Mouse (Mus musculus) T-cell, adult 2 months (primary cell): ENCODE measurements around the gene Slc45a3.
A peak's percentile ranks its signal among the peaks of the same experiment; 100 is the strongest.

ENCODE experiments used
- DNase-seq: peaks from one replicate; pipeline ENCODE4 v3.0.0; 2022; ENCODE audit warnings: low spot score

The Slc45a3 gene

DNA sequence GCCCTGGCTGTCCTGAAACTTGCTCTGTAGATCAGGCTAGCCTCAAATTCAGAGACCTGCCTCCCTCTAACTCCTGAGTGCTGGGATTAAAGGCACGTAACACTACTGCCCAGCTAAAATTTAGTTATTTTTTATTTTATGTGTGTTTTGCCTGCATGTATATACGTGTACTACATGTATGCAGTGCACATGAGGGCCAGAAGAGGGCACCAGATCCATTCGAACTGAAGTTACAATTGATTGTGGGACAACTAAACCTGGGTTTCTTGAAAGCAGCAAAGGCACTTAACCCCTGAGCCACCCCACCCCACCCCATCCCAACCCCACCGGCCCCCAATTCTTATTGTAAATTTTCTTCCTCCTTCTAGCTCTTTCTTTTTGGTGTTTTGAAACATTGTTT is 32.3 kb downstream of the Slc45a3 start:
- peak; percentile 68 for DNase-seq

DNA sequence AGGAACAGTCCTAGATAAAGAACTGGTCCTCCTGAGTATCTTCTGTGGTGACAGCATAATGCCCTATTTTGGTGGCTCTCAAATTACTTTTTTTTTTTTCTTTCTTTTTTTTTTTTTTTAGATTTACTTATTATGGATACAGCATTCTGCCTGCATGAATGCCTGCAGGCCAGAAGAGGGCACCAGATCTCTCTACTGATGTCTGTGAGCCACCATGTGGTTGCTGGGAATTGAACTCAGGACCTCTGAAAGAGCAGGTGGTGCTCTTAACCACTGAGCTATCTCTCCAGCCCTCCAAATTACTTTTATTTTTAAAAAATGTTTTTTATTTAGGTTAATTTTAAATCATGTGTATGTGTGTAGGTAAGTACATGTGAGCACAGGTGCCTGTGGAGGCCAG is 37.7 kb downstream of the Slc45a3 start:
- DNase-seq, result peak; percentile 38

DNA sequence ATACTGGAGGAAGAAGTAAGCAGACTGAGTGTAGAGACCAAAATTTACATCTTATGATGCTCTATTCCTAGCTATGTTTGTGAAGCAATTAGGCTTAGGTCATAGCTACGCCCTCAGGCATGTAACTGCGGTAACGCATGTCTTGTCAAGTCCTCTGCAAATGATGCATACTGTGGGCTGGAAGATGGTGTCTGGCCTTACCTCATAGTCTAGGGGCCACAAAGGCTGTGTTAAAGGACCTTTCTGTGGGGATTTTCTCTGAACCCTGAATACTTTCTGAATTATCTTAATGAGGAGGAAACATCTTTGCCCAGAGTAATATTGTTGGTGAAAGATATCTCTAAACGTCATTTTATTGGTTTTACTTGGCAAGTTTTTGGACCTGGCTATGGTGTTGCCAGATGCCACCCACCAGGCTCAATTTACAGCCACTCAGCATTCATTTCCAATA is 39.1 kb downstream of the Slc45a3 start:
- no peak for DNase-seq

DNA sequence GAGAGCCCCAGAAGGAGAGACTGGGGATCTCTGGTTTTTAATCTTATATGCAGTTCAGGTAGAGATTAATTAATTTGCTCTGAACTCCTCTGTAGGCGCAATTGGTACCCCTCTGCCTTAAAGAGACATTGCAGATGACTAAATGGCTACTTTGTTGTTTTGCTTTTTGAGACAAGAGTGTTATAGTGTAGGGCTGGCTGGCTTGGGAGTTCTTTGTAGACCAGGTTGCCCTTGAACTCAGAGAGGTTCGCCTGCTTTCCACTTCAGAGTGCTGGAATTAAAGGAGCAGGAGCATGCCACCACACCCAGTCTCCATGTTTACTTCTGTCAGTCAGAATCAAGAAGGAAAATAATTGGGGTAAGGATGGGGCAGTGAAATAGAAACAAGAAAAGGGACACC is 40.3 kb downstream of the Slc45a3 start:
- no peak for DNase-seq

DNA sequence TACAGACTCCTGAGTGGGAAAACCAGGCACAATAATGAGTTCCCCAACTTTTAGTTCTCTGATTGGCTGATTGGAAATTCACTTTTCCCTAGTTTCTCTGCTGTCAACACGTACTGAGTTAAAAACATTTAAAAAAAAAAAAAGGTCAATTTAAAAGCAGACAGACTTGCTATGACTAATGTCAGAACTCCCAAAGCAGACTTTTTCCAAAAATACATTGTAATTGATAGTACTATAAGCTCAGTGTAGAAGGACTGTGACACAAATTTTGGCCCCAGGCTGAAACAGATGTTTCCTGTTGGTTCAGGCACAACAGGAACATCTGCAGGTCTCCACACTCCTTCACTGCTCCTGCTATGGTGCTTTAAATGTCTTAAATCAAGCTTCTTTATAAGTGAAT is 41.0 kb downstream of the Slc45a3 start:
- no peak for DNase-seq

DNA sequence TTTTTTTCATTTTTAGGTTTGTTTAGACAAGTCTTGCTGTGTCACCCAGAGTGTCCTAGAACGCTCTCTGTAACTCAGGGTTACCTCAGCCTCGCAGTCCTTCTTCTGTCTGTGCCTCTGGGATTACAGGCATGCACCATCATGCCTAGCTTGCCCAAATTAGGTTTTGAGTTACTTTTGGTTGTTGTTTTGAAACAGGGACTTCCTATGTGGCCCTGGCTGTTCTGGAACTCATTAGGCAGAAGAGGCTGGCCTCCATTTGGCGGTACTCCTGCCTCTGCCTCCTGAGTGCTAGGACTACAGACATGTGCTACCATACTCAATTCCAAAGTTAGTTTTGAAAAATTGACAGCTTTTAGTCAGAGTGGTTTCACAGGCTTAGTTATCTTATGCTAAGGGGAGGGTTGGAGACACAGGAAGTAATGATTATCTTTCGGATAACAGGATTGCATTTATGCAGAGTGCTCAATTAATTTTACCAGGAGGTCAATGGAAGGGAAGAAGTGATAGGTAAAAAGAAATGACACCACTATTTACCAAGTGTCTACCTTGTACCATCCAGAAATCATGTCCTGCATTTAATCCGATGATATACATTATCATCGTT is 41.9 kb downstream of the Slc45a3 start:
- DNase-seq, result no peak

DNA sequence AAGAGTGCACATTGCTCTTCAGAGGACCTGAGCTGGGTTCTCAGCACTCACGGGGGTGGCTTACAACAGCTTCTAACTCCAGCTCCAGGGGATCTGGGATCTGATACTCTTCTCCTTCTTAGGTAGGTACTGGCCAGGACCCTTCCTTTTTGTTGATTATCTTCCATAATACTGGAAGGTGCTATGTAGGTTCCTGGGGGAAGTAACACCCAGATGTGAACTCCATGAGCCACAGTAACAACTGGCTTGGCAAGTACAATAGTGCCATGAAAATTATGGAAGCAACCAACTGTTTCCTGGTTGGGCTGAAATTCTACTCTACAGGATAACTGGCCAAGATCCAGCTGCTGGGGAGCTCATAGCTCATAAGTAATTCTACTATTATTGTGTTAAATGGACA is 42.7 kb downstream of the Slc45a3 start:
- DNase-seq, result no peak

DNA sequence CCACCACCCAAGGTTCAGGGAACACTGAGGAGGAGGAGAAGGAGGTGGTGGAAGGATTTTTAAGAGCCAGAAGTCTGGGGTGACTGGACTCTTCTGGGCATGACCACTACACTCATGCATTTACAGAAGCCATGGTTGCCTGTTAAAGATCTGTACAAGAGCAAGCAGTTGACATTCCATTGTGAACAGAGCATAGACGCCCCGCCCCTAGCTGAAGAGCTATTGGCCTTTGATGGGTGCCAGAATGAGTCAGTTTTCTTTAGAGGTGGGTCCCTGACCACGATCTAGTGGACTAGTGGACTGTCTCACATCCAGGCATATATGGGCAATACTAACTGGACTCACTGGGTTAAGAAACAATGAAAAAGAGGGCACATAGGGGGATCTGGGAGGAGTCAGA is 43.3 kb downstream of the Slc45a3 start:
- DNase-seq, result no peak

DNA sequence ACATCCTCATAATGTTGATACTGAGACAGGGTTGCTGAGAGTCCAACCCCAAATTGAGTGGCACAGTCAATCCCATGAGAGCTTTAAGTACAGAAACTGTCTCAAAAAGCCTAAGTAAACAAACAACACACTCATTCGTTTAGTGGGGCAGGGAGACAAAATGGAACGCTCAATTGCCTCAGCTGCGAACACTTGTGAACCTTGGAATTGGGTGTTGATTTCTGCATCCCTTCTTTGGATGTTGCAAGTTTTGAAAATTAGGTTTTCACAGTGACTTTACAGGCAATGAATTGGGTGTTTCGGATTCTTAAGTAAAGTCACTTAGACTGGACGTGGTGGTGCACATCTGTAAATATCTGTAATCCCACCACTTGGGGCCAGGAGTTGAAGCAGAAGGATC is 44.0 kb downstream of the Slc45a3 start:
- DNase-seq, result no peak

DNA sequence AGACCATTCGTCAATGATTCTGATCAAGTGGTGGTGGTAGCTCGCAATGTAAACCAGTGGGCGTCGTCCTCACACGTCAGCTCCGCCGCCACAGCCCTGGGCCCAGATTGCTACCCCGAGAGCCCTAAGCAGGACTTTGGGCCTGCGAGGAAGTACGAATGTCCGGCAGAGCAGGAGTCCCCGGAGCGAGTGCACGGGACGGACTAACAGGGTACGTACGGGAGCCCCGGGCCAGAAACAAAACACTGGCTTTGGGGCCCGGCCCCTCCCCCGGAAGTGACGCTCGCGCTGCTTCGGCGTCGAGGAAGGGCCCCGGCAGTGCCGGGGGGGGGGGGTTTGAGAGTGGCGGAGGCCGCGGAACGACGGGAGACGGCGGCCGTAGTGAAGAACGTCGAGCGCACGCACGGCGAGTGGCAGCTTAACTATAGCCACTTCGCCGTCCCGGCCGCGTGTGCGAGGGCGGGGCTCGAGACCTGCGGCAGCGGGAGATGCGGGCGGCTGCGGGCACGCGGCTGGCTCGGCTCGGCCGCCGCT is 44.6 kb downstream of the Slc45a3 start, which contains the start of gene Elk4:
Elk4 (plus strand) TSS at position 326 of the 534 bp plus-strand sequence.
- peak; percentile 89 for DNase-seq

DNA sequence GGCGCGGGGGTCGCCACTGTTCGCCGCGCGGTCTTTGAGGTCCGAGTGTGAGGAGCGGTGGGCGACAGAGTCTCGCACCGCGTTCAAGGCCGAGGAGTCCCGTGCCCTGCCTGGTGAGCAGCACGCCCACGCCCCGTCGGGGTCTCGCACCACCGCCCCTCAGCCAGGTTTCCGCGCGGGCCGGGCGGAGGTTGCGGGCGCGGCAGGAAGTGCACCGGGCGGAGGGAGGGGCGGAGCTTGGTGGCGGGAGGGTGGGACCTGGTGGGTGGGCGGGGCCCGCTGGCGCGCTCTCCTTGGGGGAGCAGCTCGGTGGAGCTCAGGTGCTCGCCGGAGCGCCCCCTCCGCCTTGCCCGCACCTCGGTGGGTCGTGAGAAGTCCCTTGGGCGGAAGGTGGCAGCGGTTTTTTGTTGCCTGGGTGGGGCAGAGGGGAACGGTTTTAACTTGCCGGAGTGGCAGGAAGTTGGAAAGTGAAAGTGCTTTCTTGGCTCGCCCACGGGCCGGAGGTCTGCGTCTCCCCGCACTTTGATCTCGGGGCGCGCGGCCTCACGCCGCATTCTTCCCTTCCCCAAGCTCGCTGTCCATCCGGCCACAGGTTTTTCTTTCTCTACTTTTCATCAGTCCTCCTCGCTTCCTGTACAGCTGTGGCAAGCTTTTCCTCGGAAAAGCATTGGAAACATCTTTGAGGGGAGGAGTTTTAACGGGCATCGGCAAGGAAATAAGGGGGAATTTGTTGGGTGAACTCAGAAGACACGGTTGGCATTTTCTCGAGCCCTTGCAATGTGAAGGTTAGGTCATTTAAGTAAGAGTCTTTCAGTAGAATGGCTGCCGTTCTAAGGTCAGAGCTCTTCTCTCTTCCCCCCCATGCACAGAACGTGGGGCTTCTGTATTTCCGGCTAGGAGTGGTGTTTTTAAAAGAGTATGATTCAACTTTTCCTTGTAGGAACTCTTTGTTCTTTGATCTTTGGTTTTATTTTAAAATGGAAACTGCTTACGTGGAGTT is 45.4 kb downstream of the Slc45a3 start:
- peak; percentile 95 for DNase-seq

DNA sequence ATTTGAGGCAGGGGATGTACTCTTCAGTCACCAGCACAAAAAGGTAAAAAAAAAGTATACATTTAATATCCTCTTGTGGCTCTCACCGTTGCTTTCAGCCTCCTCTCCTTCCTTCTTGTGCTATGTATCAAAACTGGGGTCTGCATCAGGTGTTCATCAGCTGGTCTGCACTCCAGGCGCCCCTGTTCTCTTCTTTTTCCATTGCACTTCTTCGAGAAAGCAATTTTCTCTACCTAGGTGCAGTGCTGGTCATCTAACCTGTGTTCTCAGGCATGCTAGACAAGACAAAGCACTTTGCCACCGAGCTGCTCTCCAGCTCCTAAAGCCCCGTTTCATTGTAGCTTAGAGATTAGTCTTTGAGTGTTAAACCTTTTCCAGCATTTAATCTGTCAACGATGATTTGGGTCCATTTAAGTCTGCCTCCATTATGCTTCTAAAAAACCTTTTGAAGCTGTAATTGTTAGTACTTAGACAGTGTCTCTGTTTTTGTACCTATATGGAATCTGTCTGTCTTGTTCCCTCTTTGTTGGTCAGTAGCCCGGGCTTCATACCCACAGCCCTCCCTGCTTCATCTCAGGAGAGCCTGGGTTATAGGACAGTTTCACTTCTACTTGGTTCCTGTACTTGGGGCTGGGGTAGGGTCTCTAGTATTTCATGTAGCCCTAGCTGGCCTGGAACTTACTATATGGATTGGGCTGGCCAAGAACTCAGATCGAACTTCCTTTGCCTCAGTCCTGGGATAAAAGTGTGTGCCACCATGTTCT is 46.3 kb downstream of the Slc45a3 start:
- no peak for DNase-seq

DNA sequence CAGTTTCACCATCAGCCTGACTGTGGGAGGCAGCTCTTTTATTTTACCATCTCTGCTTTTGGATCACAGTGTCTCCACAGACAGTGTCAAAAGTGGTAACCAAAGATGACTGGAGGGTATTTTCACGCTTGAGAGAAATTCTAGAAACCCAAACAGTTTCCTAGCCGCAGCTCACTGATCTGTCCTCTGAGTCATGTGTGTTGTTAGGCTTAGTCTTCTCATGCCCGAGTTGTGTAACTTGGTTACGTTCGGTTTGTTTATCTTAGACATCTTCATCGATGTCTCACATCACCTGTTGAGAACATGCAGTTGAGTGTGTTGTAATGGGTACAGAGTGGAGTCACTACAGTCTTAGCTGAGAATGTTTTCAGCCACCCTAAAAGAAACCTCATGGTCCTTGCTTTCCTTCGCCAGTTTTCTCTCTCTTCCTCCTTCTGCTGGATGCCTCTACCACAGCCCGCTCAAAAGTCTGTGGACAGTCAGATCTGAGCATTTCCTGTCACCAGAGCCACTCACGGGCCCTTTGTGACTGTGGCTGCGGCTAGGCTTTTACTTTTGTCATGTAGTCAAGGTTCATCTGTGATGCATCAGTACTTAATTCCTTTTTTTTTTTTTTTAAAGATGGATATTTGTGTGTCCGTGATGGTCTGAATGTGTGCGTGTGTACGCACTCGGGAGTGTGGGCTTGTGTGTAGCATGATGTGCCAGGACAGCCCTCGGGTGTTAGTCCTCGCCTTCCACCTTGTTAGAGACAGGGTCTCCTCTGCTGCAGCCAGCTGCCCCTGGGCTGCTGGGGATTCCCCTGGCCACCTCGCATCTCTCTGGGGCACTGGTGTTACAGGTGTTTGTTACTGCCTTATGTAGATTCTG is 48.1 kb downstream of the Slc45a3 start:
- peak; percentile 85 for DNase-seq

DNA sequence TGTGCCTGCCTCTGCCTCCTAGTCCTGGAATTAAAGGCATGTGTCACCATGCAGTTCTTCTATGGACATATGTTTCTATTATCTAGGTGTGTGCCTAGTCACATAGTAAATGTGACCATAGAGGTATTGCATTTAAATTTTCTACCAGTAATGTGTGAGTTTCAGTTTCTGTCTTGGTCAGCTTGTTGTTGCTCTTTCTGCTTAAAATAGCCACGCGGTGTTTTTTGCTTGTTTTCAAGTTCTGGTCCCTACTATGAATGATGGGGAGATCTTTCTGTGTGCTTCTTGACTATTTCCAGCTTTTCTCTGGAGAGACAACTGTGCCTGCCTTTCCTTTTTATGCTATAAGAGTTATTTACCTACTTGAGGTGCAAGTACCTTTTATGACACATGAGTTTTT is 49.0 kb downstream of the Slc45a3 start:
- DNase-seq, result no peak

DNA sequence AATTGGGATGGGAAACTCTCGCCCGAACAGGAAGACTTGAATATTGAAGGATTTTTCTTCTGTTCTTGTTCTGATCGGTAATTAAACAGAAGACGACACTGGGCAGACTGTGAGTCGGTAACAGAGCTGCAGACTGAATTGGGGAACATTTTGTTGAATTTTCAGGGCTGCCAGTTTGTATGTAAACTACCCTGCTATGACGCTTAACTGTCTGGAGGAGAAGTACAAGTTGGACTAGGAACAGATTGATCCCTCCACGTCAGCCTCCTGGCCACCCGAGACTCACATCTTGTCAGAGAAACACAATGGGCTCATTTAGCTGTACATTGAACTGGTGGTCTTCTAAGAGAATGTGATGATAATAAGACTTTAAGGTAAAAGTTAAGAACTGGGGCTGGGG is 50.1 kb downstream of the Slc45a3 start:
- no peak for DNase-seq

DNA sequence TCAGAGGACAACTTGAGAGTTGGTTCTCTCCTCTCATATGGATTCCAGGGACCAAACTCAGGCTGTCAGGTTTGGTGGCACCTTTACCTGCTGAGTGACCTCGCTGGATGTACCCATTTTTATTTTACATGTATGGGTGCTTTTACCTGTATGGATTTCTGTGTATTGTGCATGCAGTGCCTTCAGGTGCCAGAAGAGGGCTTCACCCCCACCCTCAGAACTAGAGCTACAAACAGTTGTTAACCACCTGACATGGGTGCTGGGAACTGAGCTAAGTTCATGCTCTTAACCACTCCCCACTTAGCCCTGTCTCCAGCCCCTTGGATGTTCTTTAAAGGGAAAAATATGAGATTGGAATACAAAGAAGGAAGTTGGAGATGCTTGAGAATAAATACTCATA is 52.0 kb downstream of the Slc45a3 start:
- peak; percentile 47 for DNase-seq

DNA sequence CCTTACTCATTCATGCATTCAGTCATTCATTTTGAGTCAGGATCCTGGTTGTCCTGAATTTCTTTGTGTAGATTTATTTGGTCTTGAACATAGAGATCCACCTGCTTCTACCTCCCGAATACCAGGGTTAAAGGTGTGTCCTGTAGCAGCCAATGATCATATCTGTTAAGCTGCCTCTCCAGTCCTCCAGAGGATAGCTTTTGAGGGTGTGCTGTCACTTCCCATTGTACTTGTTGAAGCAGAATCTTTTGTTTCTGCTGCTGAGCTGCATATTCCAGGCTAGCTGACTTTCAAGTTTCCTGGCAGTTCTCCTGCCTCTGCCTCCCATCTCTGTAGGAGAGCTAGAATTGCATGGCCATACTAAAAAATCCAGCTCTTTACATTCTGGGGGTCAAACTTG is 53.9 kb downstream of the Slc45a3 start:
- DNase-seq, result no peak

DNA sequence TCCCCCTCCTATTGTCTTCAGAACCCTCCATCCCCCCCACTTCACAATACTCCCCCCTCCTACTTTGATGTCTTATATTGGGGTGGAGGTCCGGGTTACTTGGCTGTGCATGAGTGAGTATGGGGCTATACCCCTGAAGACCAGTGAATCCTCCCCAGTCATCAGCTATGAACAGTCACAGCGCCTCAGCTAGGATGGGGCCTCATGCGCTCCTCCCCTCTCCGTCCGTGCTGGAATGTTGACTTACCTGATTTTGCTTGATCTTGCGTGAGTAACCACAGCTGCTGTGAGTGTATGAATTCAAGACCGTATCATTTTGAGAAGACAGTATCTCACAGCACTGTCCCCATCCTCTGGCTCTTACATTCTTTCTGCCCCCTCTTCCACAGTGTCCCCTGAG is 57.1 kb downstream of the Slc45a3 start:
- DNase-seq, result no peak

DNA sequence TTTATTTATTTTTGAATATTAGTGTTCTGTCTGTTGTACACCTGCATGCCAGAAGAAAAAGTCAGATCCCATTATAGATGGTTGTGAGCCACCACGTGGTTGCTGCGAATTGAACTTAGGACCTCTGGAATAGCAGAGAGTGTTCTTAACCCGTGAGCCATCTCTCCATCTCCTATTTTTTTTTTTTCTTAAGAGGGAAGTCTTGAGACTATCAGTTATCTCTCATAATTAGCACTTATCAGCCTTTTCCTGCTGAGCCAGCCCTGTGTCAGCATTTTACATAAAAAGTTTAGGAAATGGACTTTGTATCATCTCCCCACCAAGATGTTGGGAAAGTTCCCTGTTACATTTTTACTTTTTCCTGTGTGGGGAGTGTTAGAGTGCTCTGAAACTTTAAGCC is 59.3 kb downstream of the Slc45a3 start:
- no peak for DNase-seq

DNA sequence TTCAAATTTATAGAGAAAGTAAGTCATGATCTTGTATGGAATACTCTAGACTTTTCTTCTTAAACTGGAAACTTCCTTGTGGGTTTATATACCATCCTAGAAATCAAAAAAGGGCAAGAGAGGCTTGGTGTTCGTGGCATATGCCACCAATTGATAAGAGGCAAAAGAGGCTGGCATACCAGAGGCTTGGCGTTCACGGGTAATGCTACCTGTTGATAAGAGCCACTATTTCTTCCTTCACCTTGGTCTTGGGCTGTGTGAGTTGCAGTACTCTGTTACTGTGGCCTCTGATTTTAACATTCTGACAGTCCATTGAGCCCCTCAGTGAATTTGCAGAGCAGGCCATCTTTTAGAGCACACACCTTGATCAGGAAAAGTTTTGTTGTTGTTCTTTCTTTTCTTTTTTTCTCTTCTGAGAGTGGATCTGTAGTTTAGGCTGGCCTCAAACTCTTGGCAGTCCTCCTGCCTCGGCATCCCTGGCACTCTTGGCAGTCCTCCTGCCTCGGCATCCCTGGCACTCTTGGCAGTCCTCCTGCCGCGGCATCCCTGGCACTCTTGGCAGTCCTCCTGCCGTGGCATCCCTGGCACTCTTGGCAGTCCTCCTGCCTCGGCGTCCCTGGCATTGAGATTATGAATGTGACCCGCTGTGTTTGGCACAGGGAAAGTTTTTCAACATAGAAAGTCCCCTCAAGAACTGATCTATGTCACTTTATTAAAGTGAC is 64.3 kb downstream of the Slc45a3 start:
- DNase-seq, result no peak

DNA sequence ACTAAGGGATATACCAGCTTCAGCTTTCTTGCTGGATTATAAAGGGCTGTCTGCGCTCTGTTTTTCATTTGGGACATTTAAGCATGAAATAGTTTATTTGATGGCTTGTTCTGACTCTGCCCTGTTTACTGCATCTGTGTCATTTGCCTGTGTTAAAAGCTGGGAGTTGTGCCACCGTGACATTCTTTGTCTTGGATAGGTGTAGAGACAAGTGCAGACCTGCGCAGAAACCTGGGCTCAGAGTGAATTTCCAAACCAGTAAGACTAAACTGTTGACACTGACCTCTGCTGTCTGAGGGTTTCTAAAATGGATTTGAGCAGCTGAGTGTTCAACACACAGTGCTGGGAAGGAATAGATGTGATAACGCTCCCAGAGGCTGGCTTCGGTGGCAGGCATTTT is 65.2 kb downstream of the Slc45a3 start:
- no peak for DNase-seq
